Mouse (Mus musculus): ENCODE data around the gene Tmem132d. TPM values are rescaled to one million over a fixed set of nuclear protein-coding genes. Genes with fewer than 3 reads are reported as not detected.

The Tmem132d gene
- polyA plus RNA-seq, 1 experiment from 2014 or later: 0.56 TPM

GRCm38 (mm10) chr5:127806850-127807249, 626.0 kb downstream of the Tmem132d start:
- H3K9me3 ChIP-seq (replicated peaks; ENCODE audit: control insufficient read depth, low read length): no peaks in the 10 kb centered on the region
- no peak for ATAC-seq (replicated peaks; ENCODE audit: insufficient number of reproducible peaks, low FRiP score, low TSS enrichment, low read depth)
- H3K9ac ChIP-seq (replicated peaks; ENCODE audit: low read length): no peak overlapping the region
- H3K4me2 ChIP-seq (ENCODE audit: low read depth, low read length): no peak overlapping the region
- no peak for DNase-seq (ENCODE audit: low spot score)
- H3K36me3 ChIP-seq (replicated peaks; ENCODE audit: control insufficient read depth, insufficient read depth, low read depth, low read length): no peaks in the 10 kb centered on the region
- no peaks in the 10 kb centered on the region for H3K4me1 ChIP-seq (ENCODE audit: control insufficient read depth, insufficient read depth, low read length)
- 85% methylated on average over 12 of the region's 12 CpGs for WGBS
- H3K27ac ChIP-seq (replicated peaks; ENCODE audit: low read depth, low read length): no peak overlapping the region
- H3K27me3 ChIP-seq (ENCODE audit: control insufficient read depth, insufficient read depth, low read length): no peaks in the 10 kb centered on the region
- H3K4me3 ChIP-seq (ENCODE audit: low read depth, low read length): no peak overlapping the region

- Histone ChIP-seq H3K27ac (replicated peaks; ENCODE audit: low read depth, low read length) (no peak overlapping the region), H3K9ac (replicated peaks; ENCODE audit: low read length) (no peak overlapping the region), H3K36me3 (replicated peaks; ENCODE audit: control insufficient read depth, insufficient read depth, low read depth, low read length) (no peaks in the 10 kb centered on the region), H3K4me2 (ENCODE audit: low read depth, low read length) (no peak overlapping the region), H3K4me1 (ENCODE audit: control insufficient read depth, insufficient read depth, low read length) (no peaks in the 10 kb centered on the region), H3K27me3 (ENCODE audit: control insufficient read depth, insufficient read depth, low read length) (no peaks in the 10 kb centered on the region), H3K9me3 (replicated peaks; ENCODE audit: control insufficient read depth, low read length) (no peaks in the 10 kb centered on the region), H3K4me3 (ENCODE audit: low read depth, low read length) (no peak overlapping the region)
- 57% methylated on average over 4 of the region's 4 CpGs for WGBS
- ATAC-seq (replicated peaks; ENCODE audit: insufficient number of reproducible peaks, low FRiP score, low TSS enrichment, low read depth) (no peak), DNase-seq (ENCODE audit: low spot score) (peak; percentile 12)
These were observed 632.0 kb downstream of the Tmem132d start for GRCm38 (mm10) chr5:127800907-127801306.

- H3K4me3 ChIP-seq (ENCODE audit: low read depth, low read length): no peak overlapping the region
- H3K27ac ChIP-seq (replicated peaks; ENCODE audit: low read depth, low read length): no peak overlapping the region
- H3K4me2 ChIP-seq (ENCODE audit: low read depth, low read length): no peak overlapping the region
- no peaks in the 10 kb centered on the region for H3K27me3 ChIP-seq (ENCODE audit: control insufficient read depth, insufficient read depth, low read length)
- WGBS: 77% methylated on average over 5 of the region's 5 CpGs
- no peak overlapping the region for H3K9ac ChIP-seq (replicated peaks; ENCODE audit: low read length)
- no peak for ATAC-seq (replicated peaks; ENCODE audit: insufficient number of reproducible peaks, low FRiP score, low TSS enrichment, low read depth)
- no peaks in the 10 kb centered on the region for H3K4me1 ChIP-seq (ENCODE audit: control insufficient read depth, insufficient read depth, low read length)
- H3K36me3 ChIP-seq (replicated peaks; ENCODE audit: control insufficient read depth, insufficient read depth, low read depth, low read length): no peaks in the 10 kb centered on the region
- DNase-seq (ENCODE audit: low spot score): no peak
- H3K9me3 ChIP-seq (replicated peaks; ENCODE audit: control insufficient read depth, low read length): no peaks in the 10 kb centered on the region
These were observed 651.7 kb downstream of the Tmem132d start for GRCm38 (mm10) chr5:127781221-127781620.

GRCm38 (mm10) chr5:127775749-127776148, 657.1 kb downstream of the Tmem132d start:
- no peak overlapping the region for H3K27ac ChIP-seq (replicated peaks; ENCODE audit: low read depth, low read length)
- WGBS: 71% methylated on average over 7 of the region's 7 CpGs
- no peak for DNase-seq (ENCODE audit: low spot score)
- no peak overlapping the region for H3K4me2 ChIP-seq (ENCODE audit: low read depth, low read length)
- no peak overlapping the region for H3K9ac ChIP-seq (replicated peaks; ENCODE audit: low read length)
- no peaks in the 10 kb centered on the region for H3K27me3 ChIP-seq (ENCODE audit: control insufficient read depth, insufficient read depth, low read length)
- no peaks in the 10 kb centered on the region for H3K9me3 ChIP-seq (replicated peaks; ENCODE audit: control insufficient read depth, low read length)
- H3K36me3 ChIP-seq (replicated peaks; ENCODE audit: control insufficient read depth, insufficient read depth, low read depth, low read length): no peaks in the 10 kb centered on the region
- no peak overlapping the region for H3K4me3 ChIP-seq (ENCODE audit: low read depth, low read length)
- no peaks in the 10 kb centered on the region for H3K4me1 ChIP-seq (ENCODE audit: control insufficient read depth, insufficient read depth, low read length)
- no peak for ATAC-seq (replicated peaks; ENCODE audit: insufficient number of reproducible peaks, low FRiP score, low TSS enrichment, low read depth)

GRCm38 (mm10) chr5:127758576-127758975, 674.3 kb downstream of the Tmem132d start:
- Histone ChIP-seq H3K9me3 (replicated peaks; ENCODE audit: control insufficient read depth, low read length) (no peaks in the 10 kb centered on the region), H3K36me3 (replicated peaks; ENCODE audit: control insufficient read depth, insufficient read depth, low read depth, low read length) (no peaks in the 10 kb centered on the region), H3K9ac (replicated peaks; ENCODE audit: low read length) (no peak overlapping the region), H3K27ac (replicated peaks; ENCODE audit: low read depth, low read length) (no peak overlapping the region), H3K4me2 (ENCODE audit: low read depth, low read length) (no peak overlapping the region), H3K27me3 (ENCODE audit: control insufficient read depth, insufficient read depth, low read length) (no peaks in the 10 kb centered on the region), H3K4me3 (ENCODE audit: low read depth, low read length) (no peak overlapping the region), H3K4me1 (ENCODE audit: control insufficient read depth, insufficient read depth, low read length) (no peaks in the 10 kb centered on the region)
- WGBS: 76% methylated on average over 4 of the region's 4 CpGs
- no peak for DNase-seq (ENCODE audit: low spot score)
- no peak for ATAC-seq (replicated peaks; ENCODE audit: insufficient number of reproducible peaks, low FRiP score, low TSS enrichment, low read depth)

- Histone ChIP-seq H3K36me3 (replicated peaks; ENCODE audit: control insufficient read depth, insufficient read depth, low read depth, low read length) (no peaks in the 10 kb centered on the region), H3K27ac (replicated peaks; ENCODE audit: low read depth, low read length) (no peak overlapping the region), H3K9me3 (replicated peaks; ENCODE audit: control insufficient read depth, low read length) (no peaks in the 10 kb centered on the region), H3K4me3 (ENCODE audit: low read depth, low read length) (no peak overlapping the region), H3K4me1 (ENCODE audit: control insufficient read depth, insufficient read depth, low read length) (no peaks in the 10 kb centered on the region), H3K9ac (replicated peaks; ENCODE audit: low read length) (no peak overlapping the region), H3K4me2 (ENCODE audit: low read depth, low read length) (no peak overlapping the region), H3K27me3 (ENCODE audit: control insufficient read depth, insufficient read depth, low read length) (no peaks in the 10 kb centered on the region)
- ATAC-seq (replicated peaks; ENCODE audit: insufficient number of reproducible peaks, low FRiP score, low TSS enrichment, low read depth) (no peak), DNase-seq (ENCODE audit: low spot score) (no peak)
- 93% methylated on average over 4 of the region's 4 CpGs for WGBS
These were observed 676.0 kb downstream of the Tmem132d start for GRCm38 (mm10) chr5:127756671-127757423.

GRCm38 (mm10) chr5:127756011-127756410, 676.9 kb downstream of the Tmem132d start:
- Histone ChIP-seq H3K4me2 (ENCODE audit: low read depth, low read length) (no peak overlapping the region), H3K9ac (replicated peaks; ENCODE audit: low read length) (no peak overlapping the region), H3K36me3 (replicated peaks; ENCODE audit: control insufficient read depth, insufficient read depth, low read depth, low read length) (no peaks in the 10 kb centered on the region), H3K9me3 (replicated peaks; ENCODE audit: control insufficient read depth, low read length) (no peaks in the 10 kb centered on the region), H3K4me1 (ENCODE audit: control insufficient read depth, insufficient read depth, low read length) (0 out of 2 replicates have a peak, but pooled peaks cover 3% of the 10 kb centered on the region), H3K27me3 (ENCODE audit: control insufficient read depth, insufficient read depth, low read length) (no peaks in the 10 kb centered on the region), H3K27ac (replicated peaks; ENCODE audit: low read depth, low read length) (no peak overlapping the region), H3K4me3 (ENCODE audit: low read depth, low read length) (no peak overlapping the region)
- no peak for DNase-seq (ENCODE audit: low spot score)
- WGBS: 76% methylated on average over 3 of the region's 3 CpGs
- ATAC-seq (replicated peaks; ENCODE audit: insufficient number of reproducible peaks, low FRiP score, low TSS enrichment, low read depth): no peak

GRCm38 (mm10) chr5:127755594-127755993, 677.3 kb downstream of the Tmem132d start:
- Histone ChIP-seq H3K9ac (replicated peaks; ENCODE audit: low read length) (no peak overlapping the region), H3K4me1 (ENCODE audit: control insufficient read depth, insufficient read depth, low read length) (0 out of 2 replicates have a peak, but pooled peaks cover 4% of the 10 kb centered on the region), H3K4me3 (ENCODE audit: low read depth, low read length) (no peak overlapping the region), H3K27ac (replicated peaks; ENCODE audit: low read depth, low read length) (no peak overlapping the region), H3K36me3 (replicated peaks; ENCODE audit: control insufficient read depth, insufficient read depth, low read depth, low read length) (no peaks in the 10 kb centered on the region), H3K27me3 (ENCODE audit: control insufficient read depth, insufficient read depth, low read length) (no peaks in the 10 kb centered on the region), H3K9me3 (replicated peaks; ENCODE audit: control insufficient read depth, low read length) (no peaks in the 10 kb centered on the region), H3K4me2 (ENCODE audit: low read depth, low read length) (no peak overlapping the region)
- DNase-seq (ENCODE audit: low spot score) (no peak), ATAC-seq (replicated peaks; ENCODE audit: insufficient number of reproducible peaks, low FRiP score, low TSS enrichment, low read depth) (no peak)
- WGBS: 74% methylated on average over 4 of the region's 4 CpGs
